Mouse (Mus musculus) ES-E14 (cell line): Measurements from ENCODE around the gene Ccdc146. TPM values are rescaled to one million over a fixed set of nuclear protein-coding genes. Genes with fewer than 3 reads are reported as not detected.
"Not testable (repeated sequence)": the region's sequence is repeated elsewhere in the genome, so short reads cannot be mapped to it uniquely, and the experiment has no call there.

Source experiments
- DNase-seq: peaks from one replicate; pipeline ENCODE4 v3.0.0-alpha.2; 2013; ENCODE audit warnings: low read depth, low spot score
- H3K27ac ChIP-seq: 2 replicates; pipeline ENCODE4 v1.5.1; 2012; ENCODE audit warnings: low read depth, mild to moderate bottlenecking, low read length, moderate library complexity, mixed read lengths; ENCODE audit not compliant: poor library complexity, insufficient read depth, severe bottlenecking
- H3K36me3 ChIP-seq: 2 replicates; pipeline ENCODE4 v1.6.1; 2012; ENCODE audit warnings: mild to moderate bottlenecking, low read length, moderate library complexity, mixed read lengths; ENCODE audit not compliant: control insufficient read depth, poor library complexity, insufficient read depth, severe bottlenecking
- H3K4me1 ChIP-seq, 2 experiments: fragments of 150-350 bp in 1 of 2; sonication (generic) in 1 of 2; 2 replicates each; pipeline ENCODE4 v1.6.1; 2012; ENCODE audit warnings: low read length in 2 of 2, mild to moderate bottlenecking in 1 of 2, mixed read lengths in 1 of 2; ENCODE audit not compliant: control insufficient read depth in 2 of 2, insufficient read depth in 2 of 2, poor library complexity in 1 of 2
- H3K4me3 ChIP-seq, 2 experiments: fragments of 150-350 bp in 1 of 2; sonication (generic) in 1 of 2; 2 replicates each; pipeline ENCODE4 v1.5.1; 2012; ENCODE audit warnings: low read length in 2 of 2, low read depth in 1 of 2, mild to moderate bottlenecking in 1 of 2, mixed read lengths in 1 of 2; ENCODE audit not compliant: insufficient read depth in 1 of 2, poor library complexity in 1 of 2, severe bottlenecking in 1 of 2
- H3K9ac ChIP-seq: 2 replicates; pipeline ENCODE4 v1.6.1; 2012; ENCODE audit warnings: low read depth, mild to moderate bottlenecking, low read length, mixed read lengths; ENCODE audit not compliant: poor library complexity, insufficient read depth, severe bottlenecking
- H3K9me3 ChIP-seq: fragments of 150-350 bp; sonication (generic); 2 replicates; pipeline ENCODE4 v1.6.1; 2012; ENCODE audit warnings: low read depth, mild to moderate bottlenecking, low read length; ENCODE audit not compliant: control insufficient read depth, insufficient read depth
- CHD2 ChIP-seq: IDR thresholded peaks from 2 replicates; pipeline ENCODE4 v1.6.1; 2014; ENCODE audit warnings: mild to moderate bottlenecking, low read depth, low read length, inconsistent platforms
- HCFC1 ChIP-seq: IDR thresholded peaks from 2 replicates; pipeline ENCODE4 v1.6.1; 2012; ENCODE audit warnings: low read length, inconsistent platforms, borderline replicate concordance; ENCODE audit not compliant: insufficient read depth
- MAFK ChIP-seq: IDR thresholded peaks from 2 replicates; pipeline ENCODE4 v1.6.1; 2014; ENCODE audit warnings: mild to moderate bottlenecking, low read depth, low read length, inconsistent platforms; ENCODE audit not compliant: insufficient read depth
- ZC3H11A ChIP-seq: IDR thresholded peaks from 2 replicates; pipeline ENCODE4 v1.6.1; 2012; ENCODE audit warnings: low read depth, mild to moderate bottlenecking, inconsistent platforms, low read length, borderline replicate concordance
- ZNF384 ChIP-seq: IDR thresholded peaks from 2 replicates; pipeline ENCODE4 v1.6.1; 2012; ENCODE audit warnings: low read depth, low read length, inconsistent platforms
- in situ Hi-C, 2 experiments: fragments of 600-800 bp; cut with MboI; formaldehyde crosslinking; loops; one replicate each; pipeline ENCODE4 v1.15.1; 2025; ENCODE audit warnings: low sequenced_read_pairs in 2 of 2, inconsistent platforms in 1 of 2; ENCODE audit not compliant: unreplicated experiment in 2 of 2
- total RNA-seq: library from RNA; depleted of rRNA; stranded (reverse); fragments of 300-350 nt; gene quantifications from 2 replicates; pipeline ENCODE4 v1.2.3, GENCODE M21; 2012

Gene Ccdc146
- total RNA-seq, 1 experiment, result not detected

DNA sequence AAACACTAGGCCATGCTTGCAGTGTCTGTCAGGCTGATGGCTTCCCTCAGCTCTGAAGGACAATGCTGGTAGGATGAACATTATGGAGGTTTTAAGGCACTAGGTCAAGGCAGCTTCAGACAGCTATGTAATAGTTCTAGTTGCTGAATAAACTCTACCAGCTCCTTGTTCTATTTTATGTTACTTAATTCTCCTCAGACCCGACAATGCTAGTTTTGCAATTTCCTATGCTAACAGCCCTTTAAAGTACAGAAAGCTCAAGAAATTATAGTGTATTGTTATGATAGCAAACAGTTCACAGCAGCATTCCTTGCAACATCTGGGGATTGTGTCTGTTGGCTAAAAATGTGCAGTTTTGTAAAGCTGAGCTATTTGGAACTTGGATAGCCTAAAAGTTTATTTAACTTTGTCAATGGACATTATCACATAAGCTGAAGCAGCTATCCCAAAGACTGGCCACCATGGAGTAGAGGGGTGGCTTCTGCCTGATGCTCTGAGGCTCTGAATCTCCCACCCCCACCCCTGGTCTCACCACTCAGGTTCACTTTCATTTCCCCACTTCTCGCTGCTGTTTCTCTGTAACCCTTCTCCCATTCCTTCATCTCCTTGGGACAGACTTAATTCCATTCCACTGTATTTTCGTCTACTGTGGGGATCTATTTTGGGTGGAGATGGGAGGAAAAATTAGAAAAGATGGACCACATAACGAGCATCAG, 58.0 kb downstream of the Ccdc146 start:
- Histone ChIP-seq H3K36me3 (no peaks in the 10 kb centered on the region), H3K4me3 (no peak overlapping the region), H3K9ac (no peak overlapping the region), H3K9me3 (no peaks in the 10 kb centered on the region), H3K4me1 (no peaks in the 10 kb centered on the region), H3K27ac (no peak overlapping the region)
- in situ Hi-C loops, result no loop called here
- no peak for TF ChIP-seq ZC3H11A
- TF ChIP-seq MAFK, result no peak
- TF ChIP-seq ZNF384, result no peak
- TF ChIP-seq CHD2, result no peak
- TF ChIP-seq HCFC1, result no peak
- no peak for DNase-seq

DNA sequence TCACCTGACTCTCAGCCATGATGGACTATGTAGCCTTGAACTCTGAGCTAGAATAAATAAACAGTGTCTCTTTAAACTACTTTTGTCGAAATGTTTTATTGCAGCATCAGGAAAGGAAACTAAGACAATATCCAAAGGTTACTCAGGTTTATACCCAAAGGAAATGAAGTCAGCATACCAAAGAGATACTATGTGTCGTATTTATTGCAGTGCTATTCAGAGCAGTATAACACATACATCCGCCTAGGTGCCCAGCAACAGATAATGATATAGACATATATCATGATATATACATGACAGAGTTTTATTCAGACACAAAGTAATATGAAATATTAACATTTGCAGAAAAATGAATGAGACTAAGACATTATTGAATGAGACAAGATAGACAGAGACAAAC, 61.1 kb downstream of the Ccdc146 start:
- H3K9ac ChIP-seq, result no peak overlapping the region

DNA sequence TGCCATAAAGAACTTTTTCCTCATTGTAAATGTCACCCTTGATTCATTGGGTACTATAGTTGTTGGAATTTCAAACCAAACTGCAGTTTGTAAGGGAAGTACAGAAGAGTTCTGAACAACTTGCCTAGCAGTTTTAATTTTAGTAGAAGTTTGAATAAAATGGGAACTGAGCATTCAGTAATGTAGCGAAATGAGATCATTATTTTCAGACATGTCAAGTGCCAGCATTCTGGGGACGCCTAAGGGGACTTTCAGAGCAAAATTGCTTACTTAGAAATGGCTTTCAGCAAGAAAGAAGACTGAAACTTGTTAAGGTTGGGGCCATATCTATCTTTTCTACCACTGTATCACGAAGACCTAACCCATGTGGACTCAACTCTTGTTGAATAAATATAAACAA, 65.8 kb downstream of the Ccdc146 start:
- TF ChIP-seq HCFC1 (no peak), MAFK (no peak), CHD2 (no peak), ZC3H11A (no peak), ZNF384 (no peak)
- Histone ChIP-seq H3K27ac (no peak overlapping the region), H3K4me3 (no peak overlapping the region), H3K9me3 (no peaks in the 10 kb centered on the region), H3K9ac (no peak overlapping the region), H3K4me1 (no peaks in the 10 kb centered on the region), H3K36me3 (no peaks in the 10 kb centered on the region)
- no peak for DNase-seq
- in situ Hi-C loops, result no loop called here

More for the DNA sequence above, 61.1 kb downstream of the Ccdc146 start:
- no peak for DNase-seq
- Histone ChIP-seq H3K4me3 (no peak overlapping the region), H3K36me3 (no peaks in the 10 kb centered on the region), H3K9me3 (no peaks in the 10 kb centered on the region), H3K27ac (no peak overlapping the region), H3K4me1 (no peaks in the 10 kb centered on the region)
- TF ChIP-seq ZC3H11A, result no peak
- no peak for TF ChIP-seq MAFK
- TF ChIP-seq ZNF384, result no peak
- no peak for TF ChIP-seq CHD2
- TF ChIP-seq HCFC1, result no peak
- in situ Hi-C loops, result no loop called here

DNA sequence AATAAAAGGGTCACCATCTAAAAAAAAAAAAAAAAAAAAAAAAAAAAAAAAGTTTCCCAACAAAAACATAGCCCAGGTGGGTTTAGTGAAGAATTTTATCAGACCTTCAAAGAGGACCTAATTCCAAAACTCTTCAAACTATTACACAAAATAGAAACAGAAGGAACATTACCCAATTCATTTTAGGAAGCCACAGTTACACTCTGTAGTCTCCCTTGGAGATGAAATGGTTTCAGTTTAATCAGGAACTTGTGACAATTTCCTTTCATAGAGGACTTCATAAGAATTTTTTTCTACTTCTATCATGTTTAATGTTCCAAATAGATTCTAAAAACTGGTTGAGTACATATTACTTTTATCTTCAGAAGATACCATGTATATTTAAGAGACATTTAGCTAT, 72.8 kb downstream of the Ccdc146 start:
- H3K4me1 ChIP-seq, result no peaks in the 10 kb centered on the region
- no peaks in the 10 kb centered on the region for H3K9me3 ChIP-seq
- H3K27ac ChIP-seq, result no peak overlapping the region
- TF ChIP-seq CHD2 (no peak), ZNF384 (no peak), ZC3H11A (no peak), HCFC1 (no peak), MAFK (no peak)
- no peak overlapping the region for H3K4me3 ChIP-seq
- in situ Hi-C loops, result no loop called here
- no peak overlapping the region for H3K9ac ChIP-seq
- no peak for DNase-seq
- H3K36me3 ChIP-seq, result no peaks in the 10 kb centered on the region

DNA sequence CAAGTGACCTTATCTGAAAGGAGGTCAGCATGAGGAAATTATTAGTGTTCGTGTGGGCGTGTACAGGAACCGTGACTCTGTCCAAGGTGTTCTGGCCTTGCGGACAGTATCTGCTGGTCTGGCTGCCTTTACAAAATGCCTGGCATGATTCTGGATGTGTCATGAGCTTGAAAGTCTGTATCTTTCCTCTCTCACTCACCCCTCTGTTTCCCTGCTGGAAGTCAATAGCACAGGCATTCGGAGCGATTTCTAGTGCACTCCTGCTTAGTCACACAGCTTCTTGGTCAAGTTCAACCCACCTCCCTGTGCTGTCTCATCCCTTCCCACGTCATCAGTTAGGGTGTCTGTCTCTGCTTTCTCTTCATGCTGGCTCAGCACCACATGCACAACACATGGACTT, 76.1 kb downstream of the Ccdc146 start:
- no peak for DNase-seq
- no peak overlapping the region for H3K9ac ChIP-seq
- no peaks in the 10 kb centered on the region for H3K36me3 ChIP-seq
- no peak overlapping the region for H3K27ac ChIP-seq
- TF ChIP-seq ZC3H11A (no peak), ZNF384 (no peak), HCFC1 (no peak), CHD2 (no peak), MAFK (no peak)
- H3K4me1 ChIP-seq, result no peaks in the 10 kb centered on the region
- in situ Hi-C loops, result no loop called here
- no peaks in the 10 kb centered on the region for H3K9me3 ChIP-seq
- no peak overlapping the region for H3K4me3 ChIP-seq

DNA sequence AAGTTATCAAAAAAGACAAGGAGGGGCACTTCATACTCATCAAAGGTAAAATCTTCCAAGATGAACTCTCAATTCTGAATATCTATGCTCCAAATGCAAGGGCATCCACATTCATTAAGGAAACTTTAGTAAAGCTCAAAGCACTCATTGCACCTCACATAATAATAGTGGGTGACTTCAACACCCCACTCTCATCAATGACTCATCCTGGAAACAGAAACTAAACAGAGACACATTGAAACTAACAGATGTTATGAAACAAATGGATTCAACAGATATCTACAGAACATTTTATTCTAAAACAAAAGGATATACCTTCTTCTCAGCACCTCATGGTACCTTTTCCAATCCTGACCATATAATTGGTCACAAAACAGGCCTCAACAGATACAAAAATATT, 82.2 kb downstream of the Ccdc146 start:
- H3K36me3 ChIP-seq, H3K9me3 ChIP-seq, DNase-seq, in situ Hi-C loops, H3K27ac ChIP-seq, H3K9ac ChIP-seq, H3K4me3 ChIP-seq, H3K4me1 ChIP-seq: not testable (repeated sequence)
